Mouse (Mus musculus) limb, embryonic 13.5 days (tissue): ENCODE results near the gene Sdc1. TPM values are rescaled to one million over a fixed set of nuclear protein-coding genes. Genes with fewer than 3 reads are reported as not detected.

Experiments
- ATAC-seq: fragments of 200-750 bp; cut with Nextera tagmentation; 2 replicates; pipeline ENCODE4 v1.8.0; 2017; ENCODE audit warnings: low read depth, moderate number of reproducible peaks, moderate TSS enrichment; ENCODE audit not compliant: low FRiP score
- H3K27ac ChIP-seq: fragments of 300-500 bp; sonication (generic); 2 replicates; pipeline ENCODE4 v1.5.1; 2015; ENCODE audit warnings: inconsistent platforms, mild to moderate bottlenecking, moderate library complexity
- H3K27me3 ChIP-seq: fragments of 300-500 bp; sonication (generic); 2 replicates; pipeline ENCODE4 v1.6.1; 2015; ENCODE audit warnings: mild to moderate bottlenecking, inconsistent platforms
- H3K36me3 ChIP-seq: fragments of 300-500 bp; sonication (generic); 2 replicates; pipeline ENCODE4 v1.6.1; 2015; ENCODE audit warnings: inconsistent platforms, mild to moderate bottlenecking, moderate library complexity
- H3K4me1 ChIP-seq: fragments of 300-500 bp; sonication (generic); 2 replicates; pipeline ENCODE4 v1.6.1; 2015; ENCODE audit warnings: inconsistent platforms
- H3K4me2 ChIP-seq: fragments of 300-500 bp; sonication (generic); replicated peaks from 2 replicates; pipeline ENCODE4 v1.6.1; 2015; ENCODE audit warnings: inconsistent platforms, mild to moderate bottlenecking, moderate library complexity
- H3K4me3 ChIP-seq: fragments of 300-500 bp; sonication (generic); 2 replicates; pipeline ENCODE4 v1.5.1; 2015; ENCODE audit warnings: moderate library complexity, mild to moderate bottlenecking, inconsistent platforms
- H3K9ac ChIP-seq: fragments of 300-500 bp; sonication (generic); 2 replicates; pipeline ENCODE4 v1.6.1; 2015; ENCODE audit warnings: mild to moderate bottlenecking, inconsistent platforms
- H3K9me3 ChIP-seq: fragments of 300-500 bp; sonication (generic); 2 replicates; pipeline ENCODE4 v1.6.1; 2016; ENCODE audit warnings: inconsistent platforms
- WGBS: fragments of 180-500 bp; shearing (Covaris S2); methylation state at CpG from one replicate; pipeline ENCODE4 v1.1.7; 2015; 5-methylcytosine and 5-hydroxymethylcytosine counted together
- polyA plus RNA-seq: library from polyadenylated mRNA; unstranded; fragments of >200 nt; fragmentation: Nextera tagmentation; extraction: Ambion mirVana; gene quantifications from 2 replicates; pipeline ENCODE4 v1.2.1, GENCODE M21; 2015

Gene Sdc1
- polyA plus RNA-seq: 252 and 254 TPM in 2 replicates

DNA sequence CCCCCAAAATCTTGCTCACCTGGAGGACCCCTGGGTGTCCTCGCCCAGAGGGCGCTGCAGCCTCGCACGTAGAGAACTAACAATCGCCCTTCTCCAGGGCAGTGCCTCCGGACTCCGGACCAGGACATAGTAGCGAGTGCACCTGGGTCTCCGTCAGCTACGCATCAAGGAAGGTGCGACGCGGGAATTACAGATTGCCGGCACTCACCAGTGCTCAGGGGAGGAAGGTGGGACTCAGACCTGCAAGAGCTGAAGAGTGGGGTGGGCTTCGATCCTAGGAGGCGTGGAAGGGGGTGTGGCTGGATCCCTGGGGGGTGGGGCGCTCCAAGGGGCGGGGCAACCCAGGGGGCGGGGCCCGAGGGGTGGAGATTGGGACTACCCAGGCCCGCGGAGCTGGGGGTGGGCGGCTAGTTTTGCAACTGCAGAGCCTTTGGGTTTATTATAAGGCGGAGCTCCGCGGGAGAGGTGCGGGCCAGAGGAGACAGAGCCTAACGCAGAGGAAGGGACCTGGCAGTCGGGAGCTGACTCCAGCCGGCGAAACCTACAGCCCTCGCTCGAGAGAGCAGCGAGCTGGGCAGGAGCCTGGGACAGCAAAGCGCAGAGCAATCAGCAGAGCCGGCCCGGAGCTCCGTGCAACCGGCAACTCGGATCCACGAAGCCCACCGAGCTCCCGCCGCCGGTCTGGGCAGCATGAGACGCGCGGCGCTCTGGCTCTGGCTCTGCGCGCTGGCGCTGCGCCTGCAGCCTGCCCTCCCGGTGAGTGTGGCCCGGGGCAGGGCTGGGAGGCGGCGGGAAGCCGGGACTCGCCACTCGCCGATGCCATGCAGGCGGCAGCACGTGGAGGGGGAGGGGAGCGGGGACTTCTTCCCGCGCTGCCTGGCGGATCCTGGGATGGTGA lies at the start of gene Sdc1:
Gene Sdc1 (plus strand): TSS at position 378 of the 898 bp plus-strand sequence.
- Histone ChIP-seq H3K4me2 (peak within 1 kb of the TSS; percentile 82), H3K27me3 (no peaks in the 10 kb centered on the region), H3K36me3 (0 out of 2 replicates have a peak, but pooled peaks cover 4% of the 10 kb centered on the region), H3K4me1 (peaks cover 36% of the 10 kb centered on the region), H3K9ac (peak within 1 kb of the TSS; percentile 92), H3K9me3 (no peaks in the 10 kb centered on the region), H3K27ac (peak within 1 kb of the TSS; percentile 96), H3K4me3 (peak within 1 kb of the TSS; percentile 79)
- under 1% methylated on average over 66 of the region's 67 CpGs for WGBS
- peak; percentile 93 for ATAC-seq

DNA sequence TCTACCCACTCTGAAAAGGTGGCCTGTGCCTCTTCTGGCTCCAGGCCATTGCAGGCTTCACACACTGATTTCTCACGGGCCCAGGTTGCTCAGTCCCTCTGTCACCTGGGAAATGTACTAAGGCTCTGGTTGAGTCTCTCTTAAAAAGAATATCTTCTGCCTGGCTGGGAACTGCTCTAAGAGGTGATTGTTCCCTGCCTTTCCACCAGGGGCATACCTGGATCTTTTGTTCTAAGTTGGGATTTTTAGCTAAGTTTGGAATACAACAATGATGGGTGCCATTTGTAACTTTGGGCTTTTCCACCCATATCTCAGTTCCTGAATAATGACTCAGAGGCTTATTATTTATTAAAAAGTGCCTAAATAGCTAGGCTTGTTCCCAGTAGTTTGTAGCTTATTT lies 44.2 kb upstream of the Sdc1 start:
- Histone ChIP-seq H3K36me3 (peaks cover 50% of the 10 kb centered on the region), H3K9me3 (no peaks in the 10 kb centered on the region), H3K27me3 (no peaks in the 10 kb centered on the region), H3K27ac (no peak overlapping the region), H3K9ac (no peak overlapping the region), H3K4me2 (no peak overlapping the region), H3K4me3 (no peak overlapping the region), H3K4me1 (peaks cover 5% of the 10 kb centered on the region)
- no peak for ATAC-seq
- 46% methylated on average over 1 of the region's 1 CpGs for WGBS

DNA sequence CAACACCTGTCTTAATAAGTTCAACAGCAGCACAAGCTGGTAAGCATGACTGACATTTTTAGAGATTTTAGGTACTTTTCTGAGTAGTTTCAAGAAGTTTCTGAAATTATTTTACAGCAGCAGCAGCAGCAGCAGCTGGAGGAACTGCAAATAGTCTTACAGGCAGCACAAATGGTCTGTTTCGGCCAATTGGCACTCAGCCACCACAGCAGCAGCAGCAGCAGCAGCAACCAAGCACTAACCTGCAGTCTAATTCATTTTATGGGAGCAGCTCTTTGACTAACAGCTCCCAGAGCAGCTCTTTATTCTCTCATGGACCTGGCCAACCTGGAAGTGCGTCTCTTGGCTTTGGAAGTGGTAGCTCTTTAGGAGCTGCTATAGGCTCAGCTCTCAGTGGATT lies 42.4 kb upstream of the Sdc1 start:
- H3K4me3 ChIP-seq: no peak overlapping the region
- peak; percentile 64 for ATAC-seq
- H3K9me3 ChIP-seq: no peaks in the 10 kb centered on the region
- WGBS: 55% methylated on average over 2 of the region's 2 CpGs
- no peaks in the 10 kb centered on the region for H3K27me3 ChIP-seq
- no peak overlapping the region for H3K27ac ChIP-seq
- H3K4me2 ChIP-seq: no peak overlapping the region
- H3K4me1 ChIP-seq: peaks cover 5% of the 10 kb centered on the region
- H3K9ac ChIP-seq: no peak overlapping the region
- peaks cover 42% of the 10 kb centered on the region for H3K36me3 ChIP-seq

DNA sequence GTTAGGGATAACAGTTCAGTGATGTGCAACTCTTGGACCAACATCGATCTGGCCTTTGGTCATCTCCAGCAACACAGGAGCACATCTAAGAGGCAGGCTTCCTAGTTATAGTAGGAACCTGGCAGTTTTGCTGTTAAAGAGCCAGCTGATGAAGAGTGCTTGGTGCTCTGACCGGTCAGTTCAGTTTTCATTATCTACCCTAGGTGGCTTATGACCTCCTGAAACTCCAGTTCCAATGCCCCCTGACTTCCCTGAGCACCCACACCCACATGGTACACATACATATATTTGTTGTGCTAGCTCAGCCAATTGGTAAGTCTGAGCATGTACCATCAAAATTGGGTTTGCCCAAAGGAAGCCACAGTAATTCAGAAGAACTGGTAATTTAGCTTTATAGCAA lies 17.5 kb upstream of the Sdc1 start:
- Histone ChIP-seq H3K9ac (no peak overlapping the region), H3K4me1 (no peaks in the 10 kb centered on the region), H3K9me3 (peaks cover 15% of the 10 kb centered on the region), H3K27ac (no peak overlapping the region), H3K4me2 (no peak overlapping the region), H3K4me3 (no peak overlapping the region), H3K27me3 (no peaks in the 10 kb centered on the region), H3K36me3 (peaks cover 77% of the 10 kb centered on the region)
- no peak for ATAC-seq
- 93% methylated on average over 2 of the region's 2 CpGs for WGBS

DNA sequence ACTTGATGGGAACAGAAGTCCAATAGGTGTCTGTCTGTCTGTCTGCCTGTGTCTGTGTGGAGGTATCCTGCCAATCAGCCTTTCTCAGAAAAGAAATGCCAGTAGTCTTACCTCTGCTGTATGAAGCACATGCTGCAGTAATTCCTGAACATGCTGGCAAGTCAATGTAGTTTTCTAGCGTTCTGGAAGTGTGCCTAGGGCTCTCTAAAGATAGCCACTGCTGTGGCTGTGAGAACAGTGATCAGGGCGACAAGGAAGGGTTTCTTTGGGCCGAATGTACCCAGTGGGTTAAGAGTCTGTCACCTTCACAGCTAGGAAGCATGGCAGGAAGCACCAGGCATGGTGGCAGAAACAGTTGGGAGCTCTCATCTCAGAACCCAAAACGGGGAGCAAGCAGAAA lies 17.0 kb upstream of the Sdc1 start:
- peaks cover 73% of the 10 kb centered on the region for H3K36me3 ChIP-seq
- no peak overlapping the region for H3K4me2 ChIP-seq
- WGBS: 84% methylated on average over 4 of the region's 4 CpGs
- peaks cover 15% of the 10 kb centered on the region for H3K9me3 ChIP-seq
- H3K4me3 ChIP-seq: no peak overlapping the region
- no peak overlapping the region for H3K9ac ChIP-seq
- no peak overlapping the region for H3K27ac ChIP-seq
- H3K27me3 ChIP-seq: no peaks in the 10 kb centered on the region
- no peaks in the 10 kb centered on the region for H3K4me1 ChIP-seq
- no peak for ATAC-seq

DNA sequence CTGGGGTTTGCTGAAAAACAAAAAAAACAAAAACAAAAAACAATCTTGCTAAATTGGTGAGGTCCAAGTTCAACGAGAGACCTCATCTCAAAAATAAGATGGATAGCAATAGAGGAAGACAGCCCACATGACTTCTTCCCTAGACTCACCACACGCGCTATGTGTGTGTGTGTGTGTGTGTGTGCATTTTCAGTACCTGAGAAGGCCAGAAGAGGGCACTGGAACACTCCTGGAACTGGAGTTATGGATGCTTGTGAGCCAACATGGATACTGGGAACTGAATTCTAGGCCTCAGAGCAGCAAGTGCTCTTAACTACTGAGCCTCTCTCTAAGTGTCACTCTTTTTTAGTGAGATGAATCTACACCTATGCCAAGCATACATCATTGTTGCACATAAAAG lies 13.1 kb upstream of the Sdc1 start:
- H3K4me1 ChIP-seq: peaks cover 4% of the 10 kb centered on the region; the same call in 1 of the 2 replicates
- ATAC-seq: no peak
- WGBS: 97% methylated on average over 3 of the region's 3 CpGs
- no peak overlapping the region for H3K9ac ChIP-seq
- H3K4me3 ChIP-seq: no peak overlapping the region
- peaks cover 15% of the 10 kb centered on the region for H3K9me3 ChIP-seq
- H3K27me3 ChIP-seq: no peaks in the 10 kb centered on the region
- peaks cover 50% of the 10 kb centered on the region for H3K36me3 ChIP-seq
- H3K4me2 ChIP-seq: no peak overlapping the region
- H3K27ac ChIP-seq: no peak overlapping the region

DNA sequence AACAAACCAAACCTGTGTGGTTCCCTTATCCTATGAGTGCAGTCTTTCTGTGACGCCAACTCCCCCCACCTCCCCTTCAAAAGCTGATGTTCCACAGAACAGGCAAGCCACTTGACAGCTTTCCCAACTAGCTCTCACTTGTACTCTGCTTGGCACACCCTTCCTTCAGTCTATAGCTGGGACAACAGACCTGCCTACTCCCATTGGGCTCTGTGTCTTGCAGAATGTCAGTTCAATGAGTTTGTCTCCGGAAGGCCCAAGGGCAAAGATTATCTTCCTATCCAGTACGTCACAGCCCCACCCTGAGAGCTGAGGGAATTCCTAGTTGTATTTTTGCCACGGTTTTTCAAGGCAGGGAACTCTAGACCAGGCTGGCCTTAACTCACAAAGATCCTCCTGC lies 12.0 kb upstream of the Sdc1 start:
- H3K27ac ChIP-seq: no peak overlapping the region
- no peak overlapping the region for H3K4me2 ChIP-seq
- no peak for ATAC-seq
- H3K9ac ChIP-seq: no peak overlapping the region
- H3K27me3 ChIP-seq: no peaks in the 10 kb centered on the region
- peaks cover 39% of the 10 kb centered on the region for H3K36me3 ChIP-seq
- peaks cover 15% of the 10 kb centered on the region for H3K9me3 ChIP-seq
- 86% methylated on average over 4 of the region's 4 CpGs for WGBS
- H3K4me3 ChIP-seq: no peak overlapping the region
- H3K4me1 ChIP-seq: peaks cover 9% of the 10 kb centered on the region; the same call in 1 of the 2 replicates

DNA sequence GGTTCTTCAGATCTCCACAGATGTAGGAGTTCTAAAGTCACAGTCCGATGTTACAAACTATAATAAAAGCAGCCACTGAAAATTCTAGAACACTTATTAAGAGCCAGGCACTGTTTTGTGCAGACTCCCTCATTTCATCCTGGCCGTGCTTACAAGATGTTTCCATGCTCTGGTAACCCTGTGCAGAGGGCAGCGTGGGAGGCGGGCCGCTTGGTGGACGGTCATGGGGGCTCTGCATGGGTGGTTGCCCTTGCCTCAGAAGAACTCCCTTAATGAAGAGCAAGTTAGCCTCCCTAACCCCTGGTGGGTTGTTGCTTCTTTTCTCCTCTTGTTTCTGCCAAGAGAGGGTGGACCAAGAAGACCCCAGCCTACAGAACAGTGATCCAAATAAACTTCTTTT lies 11.3 kb upstream of the Sdc1 start:
- H3K4me2 ChIP-seq: no peak overlapping the region
- no peaks in the 10 kb centered on the region for H3K27me3 ChIP-seq
- no peak overlapping the region for H3K4me3 ChIP-seq
- H3K27ac ChIP-seq: no peak overlapping the region
- H3K36me3 ChIP-seq: peaks cover 32% of the 10 kb centered on the region
- peaks cover 15% of the 10 kb centered on the region for H3K9me3 ChIP-seq
- peaks cover 9% of the 10 kb centered on the region; the same call in 1 of the 2 replicates for H3K4me1 ChIP-seq
- H3K9ac ChIP-seq: no peak overlapping the region
- WGBS: 87% methylated on average over 6 of the region's 6 CpGs
- no peak for ATAC-seq

DNA sequence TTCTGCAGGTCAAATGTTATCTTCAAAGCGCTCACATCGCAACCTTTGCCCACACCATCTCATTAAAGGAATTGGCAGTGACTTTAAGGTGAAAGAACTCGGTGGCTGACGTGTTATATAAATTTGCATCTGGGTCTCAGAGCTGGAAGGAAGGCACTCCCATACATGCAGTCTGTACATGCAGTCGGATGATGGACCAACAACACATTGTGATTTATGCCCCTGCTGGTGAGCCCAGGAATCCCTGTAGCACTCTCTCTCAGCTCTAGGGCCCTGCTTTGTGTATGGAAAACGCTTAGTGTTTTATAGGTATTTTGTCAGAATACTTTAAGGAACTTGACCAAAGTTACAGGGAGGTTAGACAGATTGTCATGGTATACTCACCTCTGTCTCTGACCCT lies 10.6 kb upstream of the Sdc1 start:
- ATAC-seq: no peak
- Histone ChIP-seq H3K4me3 (no peak overlapping the region), H3K27ac (no peak overlapping the region), H3K27me3 (no peaks in the 10 kb centered on the region), H3K9me3 (peaks cover 15% of the 10 kb centered on the region), H3K36me3 (peaks cover 24% of the 10 kb centered on the region), H3K9ac (no peak overlapping the region), H3K4me1 (peaks cover 9% of the 10 kb centered on the region; the same call in 1 of the 2 replicates), H3K4me2 (no peak overlapping the region)
- WGBS: 73% methylated on average over 6 of the region's 6 CpGs

DNA sequence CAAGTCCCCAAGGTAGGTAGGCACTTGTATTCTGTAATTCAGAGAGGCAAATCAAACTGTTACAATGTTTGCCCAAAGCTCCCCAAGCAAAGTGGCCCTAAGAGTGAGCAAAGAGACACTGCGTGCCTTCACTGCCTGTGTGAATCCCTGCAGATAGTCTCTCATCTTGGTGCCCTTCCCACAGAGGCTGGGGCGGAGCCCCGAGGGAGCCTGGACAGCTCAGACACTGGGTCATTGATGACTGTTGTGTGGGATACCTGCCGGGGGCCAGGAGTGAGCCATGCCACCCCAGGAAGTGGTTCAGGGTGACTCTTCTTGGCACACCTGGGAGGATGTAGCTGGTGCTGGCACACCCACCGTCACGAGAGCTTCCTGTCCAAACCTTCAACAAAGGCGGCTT lies 10.1 kb upstream of the Sdc1 start:
- no peak overlapping the region for H3K4me3 ChIP-seq
- H3K9ac ChIP-seq: no peak overlapping the region
- H3K9me3 ChIP-seq: peaks cover 15% of the 10 kb centered on the region
- no peaks in the 10 kb centered on the region for H3K27me3 ChIP-seq
- no peak overlapping the region for H3K4me2 ChIP-seq
- no peak; the same call in 1 of the 2 replicates for ATAC-seq
- H3K4me1 ChIP-seq: peaks cover 9% of the 10 kb centered on the region; the same call in 1 of the 2 replicates
- no peak overlapping the region for H3K27ac ChIP-seq
- peaks cover 22% of the 10 kb centered on the region for H3K36me3 ChIP-seq
- WGBS: 76% methylated on average over 7 of the region's 7 CpGs

DNA sequence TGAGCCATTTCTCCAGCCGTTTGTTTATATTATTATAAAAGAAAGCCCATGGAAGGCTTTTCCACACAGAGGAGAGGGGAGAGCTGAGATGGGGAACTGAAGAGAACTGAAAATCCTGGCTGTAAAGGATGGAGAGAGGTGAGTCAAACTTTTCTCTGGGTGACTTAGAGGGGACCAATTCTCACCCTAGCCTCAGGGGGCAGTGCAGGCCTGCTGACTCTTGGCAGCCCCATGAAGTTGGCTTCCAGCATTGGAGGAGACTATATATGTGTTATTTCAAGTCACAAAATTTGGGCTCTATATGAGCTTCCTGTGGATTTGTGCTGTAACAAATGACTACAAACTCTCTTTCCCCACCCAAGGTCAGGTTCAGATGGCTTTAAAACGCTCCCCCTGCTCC lies 8.5 kb upstream of the Sdc1 start:
- no peak overlapping the region for H3K4me3 ChIP-seq
- no peak overlapping the region for H3K4me2 ChIP-seq
- peaks cover 9% of the 10 kb centered on the region; the same call in 1 of the 2 replicates for H3K4me1 ChIP-seq
- peaks cover 4% of the 10 kb centered on the region; the same call in 1 of the 2 replicates for H3K9me3 ChIP-seq
- H3K9ac ChIP-seq: no peak overlapping the region
- peaks cover 6% of the 10 kb centered on the region for H3K36me3 ChIP-seq
- ATAC-seq: no peak
- H3K27me3 ChIP-seq: no peaks in the 10 kb centered on the region
- 58% methylated on average over 2 of the region's 2 CpGs for whole genome bisulfite sequencing
- H3K27ac ChIP-seq: no peak overlapping the region

DNA sequence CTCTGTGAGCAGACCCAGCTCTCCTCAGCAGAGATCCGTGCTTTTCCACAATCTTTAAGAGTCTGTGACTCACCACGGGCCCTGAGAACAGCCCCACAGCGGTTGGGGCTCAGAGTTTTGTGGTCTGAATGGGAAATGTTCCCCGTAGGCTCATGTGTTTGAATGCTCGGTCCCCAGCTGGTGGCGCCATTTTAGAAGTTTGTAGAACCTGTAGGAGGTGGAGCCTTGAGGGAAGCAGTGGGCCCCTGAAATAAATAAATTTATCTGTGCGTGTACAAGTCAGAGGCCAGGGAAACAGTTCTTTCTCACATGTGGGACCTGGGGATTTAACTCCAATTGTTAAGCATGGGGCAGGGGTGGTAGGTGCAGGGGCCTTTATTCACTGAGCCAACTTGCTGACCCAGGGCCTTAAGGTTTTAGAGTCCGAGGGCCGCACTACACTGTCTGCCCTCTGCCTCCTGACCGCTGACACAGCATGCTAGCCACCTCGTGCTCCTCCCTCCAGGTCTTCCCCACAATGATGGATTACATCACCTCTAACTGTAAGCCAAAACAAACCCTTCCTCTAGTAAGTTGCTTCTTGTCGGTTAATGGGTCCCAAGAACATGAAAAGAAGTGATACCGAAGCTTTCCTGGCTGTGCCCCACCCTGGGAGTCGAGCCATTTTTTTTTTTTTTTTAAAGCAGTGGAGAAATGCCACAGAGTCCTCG lies 6.7 kb upstream of the Sdc1 start:
- no peak overlapping the region for H3K9ac ChIP-seq
- H3K4me2 ChIP-seq: no peak overlapping the region
- 79% methylated on average over 15 of the region's 15 CpGs for WGBS
- H3K27ac ChIP-seq: no peak overlapping the region
- H3K4me1 ChIP-seq: peaks cover 9% of the 10 kb centered on the region; the same call in 1 of the 2 replicates
- no peak for ATAC-seq
- no peaks in the 10 kb centered on the region for H3K27me3 ChIP-seq
- H3K9me3 ChIP-seq: no peaks in the 10 kb centered on the region
- no peaks in the 10 kb centered on the region for H3K36me3 ChIP-seq
- no peak overlapping the region for H3K4me3 ChIP-seq
